Mouse (Mus musculus) embryonic facial prominence, embryonic 11.5 days (tissue): Measurements from ENCODE around the gene Pdzph1. TPM values are rescaled to one million over a fixed set of nuclear protein-coding genes. Genes with fewer than 3 reads are reported as not detected.
A peak's percentile ranks its signal among the peaks of the same experiment; 100 is the strongest.

ENCODE experiments used
- ATAC-seq: fragments of 200-750 bp; cut with Nextera tagmentation; replicated peaks from 2 replicates; pipeline ENCODE4 v1.8.0; 2017; ENCODE audit warnings: low read depth; ENCODE audit not compliant: insufficient number of reproducible peaks, low FRiP score, low TSS enrichment
- DNase-seq: peaks from one replicate; pipeline ENCODE4 v3.0.0-alpha.2; 2015; ENCODE audit warnings: low spot score
- H3K27ac ChIP-seq: fragments of 300-500 bp; sonication (generic); replicated peaks from 2 replicates; pipeline ENCODE4 v1.5.1; 2014; ENCODE audit warnings: mild to moderate bottlenecking, low read depth, low read length, control low read depth
- H3K27me3 ChIP-seq: fragments of 300-500 bp; sonication (generic); 2 replicates; pipeline ENCODE4 v1.6.1; 2014; ENCODE audit warnings: mild to moderate bottlenecking, low read length, moderate library complexity, mixed read lengths; ENCODE audit not compliant: control insufficient read depth, insufficient read depth
- H3K36me3 ChIP-seq: fragments of 300-500 bp; sonication (generic); replicated peaks from 2 replicates; pipeline ENCODE4 v1.6.1; 2014; ENCODE audit warnings: low read depth, mild to moderate bottlenecking, low read length, moderate library complexity, mixed read lengths; ENCODE audit not compliant: control insufficient read depth, insufficient read depth
- H3K4me1 ChIP-seq: fragments of 300-500 bp; sonication (generic); 2 replicates; pipeline ENCODE4 v1.6.1; 2014; ENCODE audit warnings: low read length, mixed read lengths; ENCODE audit not compliant: control insufficient read depth, insufficient read depth
- H3K4me2 ChIP-seq: fragments of 300-500 bp; sonication (generic); 2 replicates; pipeline ENCODE4 v1.6.1; 2014; ENCODE audit warnings: low read depth, mild to moderate bottlenecking, control low read depth, low read length, moderate library complexity
- H3K4me3 ChIP-seq: fragments of 300-500 bp; sonication (generic); 2 replicates; pipeline ENCODE4 v1.5.1; 2014; ENCODE audit warnings: low read depth, low read length, control low read depth
- H3K9ac ChIP-seq: fragments of 300-500 bp; sonication (generic); replicated peaks from 2 replicates; pipeline ENCODE4 v1.6.1; 2014; ENCODE audit warnings: mild to moderate bottlenecking, control low read depth, low read length
- H3K9me3 ChIP-seq: fragments of 300-500 bp; sonication (generic); replicated peaks from 2 replicates; pipeline ENCODE4 v1.6.1; 2016; ENCODE audit warnings: mild to moderate bottlenecking, low read length, inconsistent platforms, mixed read lengths; ENCODE audit not compliant: control insufficient read depth
- WGBS: fragments of 180-500 bp; shearing (Covaris S2); extraction: QIAGEN DNeasy Blood & Tissue Kit; methylation state at CpG from one replicate; pipeline ENCODE4 v1.1.7; 2014; 5-methylcytosine and 5-hydroxymethylcytosine counted together
- polyA plus RNA-seq: library from polyadenylated mRNA; unstranded; fragments of >200 nt; fragmentation: Nextera tagmentation; extraction: Ambion mirVana; gene quantifications from 2 replicates; pipeline ENCODE4 v1.2.1, GENCODE M21; 2014

Gene Pdzph1
- polyA plus RNA-seq = 1.5 and 2.9 TPM in 2 replicates

DNA sequence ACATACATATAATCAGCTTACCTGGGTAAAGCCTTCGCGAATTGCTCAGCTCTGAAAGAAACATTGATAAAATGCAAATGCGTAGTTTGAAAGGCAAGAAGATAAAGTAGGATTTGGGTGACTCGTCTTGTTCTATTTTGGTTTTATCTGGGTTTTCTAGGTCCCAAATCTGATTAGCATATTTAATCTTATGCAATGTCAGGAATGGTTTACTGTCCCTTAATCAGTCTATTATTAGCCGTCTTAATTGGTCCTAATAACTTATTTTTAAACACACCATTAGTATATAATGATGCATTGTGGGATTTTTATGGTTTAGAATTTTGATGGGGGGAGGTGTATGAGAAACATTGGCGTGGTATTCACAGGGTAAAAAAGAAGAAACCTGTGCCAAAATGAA is at the start of gene Pdzph1:
Gene Pdzph1, minus strand, starts transcription at position 101 of the 400 bp plus-strand sequence.
- no peak within 1 kb of the TSS for H3K9ac ChIP-seq
- H3K4me1 ChIP-seq = no peaks in the 10 kb centered on the region
- ATAC-seq (no peak), DNase-seq (no peak)
- no peaks in the 10 kb centered on the region for H3K36me3 ChIP-seq
- no peaks in the 10 kb centered on the region for H3K27me3 ChIP-seq
- H3K27ac ChIP-seq = no peak within 1 kb of the TSS
- H3K4me3 ChIP-seq = no peak within 1 kb of the TSS
- H3K9me3 ChIP-seq = no peaks in the 10 kb centered on the region
- WGBS = 86% methylated on average over 6 of the region's 6 CpGs
- no peak within 1 kb of the TSS for H3K4me2 ChIP-seq

DNA sequence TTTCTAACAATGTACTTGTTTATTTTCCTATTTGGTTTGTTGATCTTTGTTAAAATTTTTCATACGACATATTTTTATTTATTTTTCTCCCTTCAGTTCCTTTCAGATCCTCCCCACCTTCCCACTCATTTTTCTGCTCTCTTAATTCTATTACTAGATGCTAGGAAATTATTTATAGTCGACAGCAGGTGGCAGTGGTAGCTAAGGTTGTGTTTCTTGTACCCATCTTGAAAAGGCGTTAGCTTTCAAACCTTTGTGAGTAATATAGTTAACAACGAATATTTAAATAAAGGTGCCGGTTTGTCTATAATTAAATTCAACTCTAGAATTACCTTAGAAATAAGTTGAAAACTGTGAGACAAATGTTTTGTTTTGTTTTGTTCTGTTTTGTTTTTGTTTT is 48.6 kb upstream of the Pdzph1 start:
- no peaks in the 10 kb centered on the region for H3K27me3 ChIP-seq
- no peak overlapping the region for H3K4me3 ChIP-seq
- ATAC-seq (no peak), DNase-seq (peak; percentile 51)
- H3K4me2 ChIP-seq = no peak overlapping the region
- WGBS = 60% methylated on average over 5 of the region's 5 CpGs
- no peaks in the 10 kb centered on the region for H3K9me3 ChIP-seq
- H3K9ac ChIP-seq = no peak overlapping the region
- no peak overlapping the region for H3K27ac ChIP-seq
- no peaks in the 10 kb centered on the region for H3K36me3 ChIP-seq
- H3K4me1 ChIP-seq = no peaks in the 10 kb centered on the region

DNA sequence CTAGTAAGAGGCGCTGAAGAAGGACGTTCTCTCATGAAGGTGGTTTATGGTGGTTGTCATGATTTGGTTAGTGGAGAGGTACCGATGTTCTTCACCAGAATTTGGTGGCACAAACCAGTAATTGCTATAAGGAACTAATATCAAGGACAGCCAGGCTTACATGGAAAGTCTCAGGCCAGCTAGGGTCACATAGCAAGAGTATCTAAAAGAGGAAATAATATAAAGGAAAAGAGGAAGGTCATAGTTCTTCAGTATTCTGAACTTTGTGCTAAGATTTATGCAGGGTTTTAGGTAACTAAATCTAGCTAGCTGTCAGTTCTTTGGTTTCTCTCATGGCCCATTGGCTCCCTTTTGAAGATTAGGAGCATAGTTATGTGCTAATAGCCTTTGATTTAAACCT is 42.3 kb upstream of the Pdzph1 start:
- Histone ChIP-seq H3K27me3 (no peaks in the 10 kb centered on the region), H3K4me2 (no peak overlapping the region), H3K4me1 (no peaks in the 10 kb centered on the region), H3K9me3 (no peaks in the 10 kb centered on the region), H3K4me3 (no peak overlapping the region), H3K36me3 (no peaks in the 10 kb centered on the region), H3K9ac (no peak overlapping the region), H3K27ac (no peak overlapping the region)
- ATAC-seq (no peak), DNase-seq (no peak)
- 91% methylated on average over 3 of the region's 3 CpGs for WGBS

DNA sequence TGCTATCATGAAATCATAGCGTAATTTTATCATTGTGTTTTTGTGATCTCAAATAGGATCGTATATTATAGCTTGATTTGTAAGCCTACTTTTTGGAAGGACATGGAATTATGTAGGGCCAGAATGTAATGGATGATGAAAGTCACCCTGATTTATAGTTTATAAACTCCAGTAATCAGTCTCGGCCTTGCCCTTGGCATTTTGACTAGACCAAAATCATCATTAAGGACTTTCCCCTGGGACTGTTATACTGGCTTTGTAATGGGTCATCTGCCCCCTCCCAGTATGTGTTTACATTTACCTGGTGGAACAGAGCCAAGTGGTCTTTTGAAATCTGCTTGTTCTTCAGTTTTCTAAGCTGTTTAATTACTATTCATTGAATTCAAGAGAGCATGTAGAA is 35.2 kb upstream of the Pdzph1 start:
- no peak overlapping the region for H3K27ac ChIP-seq
- DNase-seq (no peak), ATAC-seq (no peak)
- H3K9me3 ChIP-seq = no peaks in the 10 kb centered on the region
- H3K36me3 ChIP-seq = no peaks in the 10 kb centered on the region
- no peak overlapping the region for H3K4me2 ChIP-seq
- H3K4me1 ChIP-seq = no peaks in the 10 kb centered on the region
- 84% methylated on average over 3 of the region's 3 CpGs for WGBS
- no peaks in the 10 kb centered on the region for H3K27me3 ChIP-seq
- no peak overlapping the region for H3K4me3 ChIP-seq
- H3K9ac ChIP-seq = no peak overlapping the region

DNA sequence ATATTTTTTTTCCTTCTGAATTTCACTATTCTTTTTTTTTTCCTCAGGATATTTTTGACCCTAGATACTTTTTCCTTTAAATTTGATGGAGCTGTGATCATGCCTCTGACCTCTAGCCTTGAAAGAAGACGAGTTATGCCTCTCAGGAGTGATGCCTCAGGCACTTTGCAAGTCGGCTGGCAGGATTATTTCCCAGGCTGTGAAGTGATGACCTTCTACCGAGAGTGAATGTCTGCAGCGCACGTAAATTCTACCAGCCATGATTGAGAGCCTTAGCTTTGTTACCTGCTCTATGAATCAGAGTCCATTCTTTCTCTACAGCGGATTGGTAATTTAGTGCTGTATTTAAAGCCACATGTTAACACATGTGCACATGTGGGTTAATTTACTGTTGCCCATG is 33.3 kb upstream of the Pdzph1 start:
- Histone ChIP-seq H3K27me3 (no peaks in the 10 kb centered on the region), H3K9ac (no peak overlapping the region), H3K36me3 (no peaks in the 10 kb centered on the region), H3K27ac (no peak overlapping the region), H3K4me2 (no peak overlapping the region), H3K9me3 (no peaks in the 10 kb centered on the region), H3K4me1 (no peaks in the 10 kb centered on the region), H3K4me3 (no peak overlapping the region)
- DNase-seq (peak; percentile 9), ATAC-seq (no peak)
- WGBS = 27% methylated on average over 6 of the region's 6 CpGs

DNA sequence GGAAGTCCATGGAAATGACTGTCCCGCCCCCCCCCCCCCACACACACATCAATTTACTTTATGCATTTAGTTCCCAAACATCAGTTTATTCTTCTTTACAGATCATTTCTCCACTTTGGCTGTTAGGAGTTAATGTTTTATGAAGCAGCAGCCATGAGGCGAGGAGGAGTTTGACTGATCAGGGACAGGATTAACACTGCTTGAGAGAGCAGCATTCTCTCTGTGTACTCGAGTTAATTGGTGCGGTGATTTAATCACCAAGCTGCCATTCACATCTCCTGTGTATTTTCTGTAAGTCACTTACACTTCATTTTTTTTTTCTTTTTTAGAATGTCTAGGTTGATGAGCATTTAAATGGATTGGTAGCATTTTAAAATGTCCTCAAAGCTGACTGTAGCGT is 32.8 kb upstream of the Pdzph1 start:
- H3K27ac ChIP-seq = no peak overlapping the region
- H3K27me3 ChIP-seq = no peaks in the 10 kb centered on the region
- ATAC-seq = no peak
- no peaks in the 10 kb centered on the region for H3K36me3 ChIP-seq
- no peak overlapping the region for H3K4me2 ChIP-seq
- H3K4me1 ChIP-seq = no peaks in the 10 kb centered on the region
- 53% methylated on average over 5 of the region's 5 CpGs for WGBS
- no peaks in the 10 kb centered on the region for H3K9me3 ChIP-seq
- no peak overlapping the region for H3K9ac ChIP-seq
- no peak for DNase-seq
- H3K4me3 ChIP-seq = no peak overlapping the region

DNA sequence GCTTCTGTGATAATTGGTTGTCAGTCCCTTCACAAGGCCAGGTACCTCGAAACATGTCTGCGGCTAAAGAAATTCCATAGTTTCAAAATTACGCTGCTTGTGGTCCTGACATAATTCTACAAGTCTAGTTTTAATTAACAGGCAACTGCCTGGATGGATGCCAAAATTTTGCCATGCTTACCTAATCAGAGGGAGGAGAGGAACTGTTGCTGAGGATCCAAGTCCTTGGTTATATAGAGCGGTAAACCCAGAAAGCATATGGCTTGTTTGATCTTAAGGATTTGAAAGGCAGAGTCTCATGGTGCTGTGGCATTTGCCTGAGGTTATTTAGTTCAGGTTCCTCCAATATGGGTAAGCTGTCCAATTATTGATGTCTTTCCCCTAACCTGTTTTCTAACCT is 27.5 kb upstream of the Pdzph1 start:
- ATAC-seq = no peak

DNA sequence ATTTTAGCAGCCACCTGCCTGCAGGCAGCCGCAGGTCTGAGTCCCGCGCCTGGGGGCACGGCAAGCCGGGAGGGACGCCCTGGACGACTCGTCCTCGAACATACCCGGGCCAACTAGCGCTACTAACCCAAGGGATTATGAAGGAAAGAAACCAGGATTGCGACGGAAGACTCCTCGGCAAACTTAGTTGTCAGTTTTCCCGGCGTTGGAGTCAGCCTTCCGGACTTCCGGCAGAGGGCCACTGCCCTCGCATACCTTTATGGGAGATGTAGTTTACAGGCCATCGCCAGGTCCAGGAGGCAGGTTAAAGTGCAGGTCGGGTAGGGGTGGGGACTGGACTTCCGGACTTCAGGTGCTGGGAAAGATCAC is 21.9 kb upstream of the Pdzph1 start, which contains the start of gene Nudt12:
Gene Nudt12, minus strand, starts transcription at position 282 of the 369 bp plus-strand sequence.
- DNase-seq (peak; percentile 71), ATAC-seq (peak; percentile 87)
- Histone ChIP-seq H3K36me3 (no peaks in the 10 kb centered on the region), H3K4me3 (peak within 1 kb of the TSS; percentile 67), H3K27me3 (no peaks in the 10 kb centered on the region), H3K4me1 (no peaks in the 10 kb centered on the region), H3K9ac (peak within 1 kb of the TSS; percentile 72), H3K9me3 (no peaks in the 10 kb centered on the region), H3K27ac (no peak within 1 kb of the TSS), H3K4me2 (peak within 1 kb of the TSS; percentile 60)
- under 1% methylated on average over 22 of the region's 22 CpGs for WGBS

More for the DNA sequence above, 27.5 kb upstream of the Pdzph1 start:
- H3K27me3 ChIP-seq = no peaks in the 10 kb centered on the region
- no peak overlapping the region for H3K4me3 ChIP-seq
- peak; percentile 7 for DNase-seq
- H3K4me1 ChIP-seq = no peaks in the 10 kb centered on the region
- no peaks in the 10 kb centered on the region for H3K36me3 ChIP-seq
- H3K27ac ChIP-seq = no peak overlapping the region
- no peak overlapping the region for H3K9ac ChIP-seq
- H3K4me2 ChIP-seq = no peak overlapping the region
- 81% methylated on average over 4 of the region's 4 CpGs for WGBS
- H3K9me3 ChIP-seq = no peaks in the 10 kb centered on the region
